Mouse (Mus musculus) ES-Bruce4 (cell line): ENCODE measurements at regions not wholly inside any gene's neighbourhood (a gene's known extent, or its start where the extent isn't known, plus 50 kb on each side); places are given as distances from the start of the nearest gene placed in this dataset.

Experiments
- H3K27ac ChIP-seq: 2 replicates; pipeline ENCODE4 v1.5.1; 2012; ENCODE audit warnings: low read length, inconsistent platforms; ENCODE audit not compliant: insufficient read depth
- H3K27me3 ChIP-seq: 2 replicates; pipeline ENCODE4 v1.6.1; 2012; ENCODE audit warnings: mild to moderate bottlenecking, low read length, inconsistent platforms; ENCODE audit not compliant: control insufficient read depth, poor library complexity, insufficient read depth, severe bottlenecking
- H3K36me3 ChIP-seq: 2 replicates; pipeline ENCODE4 v1.6.1; 2012; ENCODE audit warnings: inconsistent platforms, mild to moderate bottlenecking, low read length, moderate library complexity; ENCODE audit not compliant: control insufficient read depth, poor library complexity, insufficient read depth, severe bottlenecking
- H3K4me1 ChIP-seq: one replicate; pipeline ENCODE4 v1.8.1; 2011; ENCODE audit warnings: low read length; ENCODE audit not compliant: control insufficient read depth, insufficient read depth
- H3K4me3 ChIP-seq: 2 replicates; pipeline ENCODE4 v1.5.1; 2011; ENCODE audit warnings: low read depth, mild to moderate bottlenecking, low read length
- H3K9ac ChIP-seq: 2 replicates; pipeline ENCODE4 v1.6.1; 2012; ENCODE audit warnings: low read depth, mild to moderate bottlenecking, inconsistent platforms; ENCODE audit not compliant: poor library complexity, severe bottlenecking
- H3K9me3 ChIP-seq: replicated peaks from 2 replicates; pipeline ENCODE4 v1.6.1; 2012; ENCODE audit warnings: mild to moderate bottlenecking, low read length, inconsistent platforms; ENCODE audit not compliant: control insufficient read depth, poor library complexity, insufficient read depth, severe bottlenecking
- CTCF ChIP-seq: IDR thresholded peaks from one replicate; pipeline ENCODE4 v1.8.1; 2011; ENCODE audit warnings: low read depth, low read length
- EP300 ChIP-seq: IDR thresholded peaks from 2 replicates; pipeline ENCODE4 v1.6.1; 2011; ENCODE audit warnings: low read depth, low read length; ENCODE audit not compliant: insufficient read depth
- POLR2A ChIP-seq: IDR thresholded peaks from one replicate; pipeline ENCODE4 v1.8.1; 2011; ENCODE audit warnings: low read length; ENCODE audit not compliant: insufficient read depth

- H3K27me3 ChIP-seq, result no peaks in the 10 kb centered on the region
- H3K4me1 ChIP-seq, result no peaks in the 10 kb centered on the region
- no peak overlapping the region for H3K4me3 ChIP-seq
- no peak overlapping the region for H3K9ac ChIP-seq
- TF ChIP-seq POLR2A (no peak), CTCF (no peak), EP300 (no peak)
- no peaks in the 10 kb centered on the region for H3K36me3 ChIP-seq
- H3K27ac ChIP-seq, result no peak overlapping the region
- H3K9me3 ChIP-seq, result no peaks in the 10 kb centered on the region
Measured at GRCm38 (mm10) chr9:46379453-46379852, 59.7 kb upstream of the 4931429L15Rik start.

- no peaks in the 10 kb centered on the region for H3K4me1 ChIP-seq
- H3K9me3 ChIP-seq, result no peaks in the 10 kb centered on the region
- no peak for TF ChIP-seq POLR2A
- no peak for TF ChIP-seq EP300
- TF ChIP-seq CTCF, result peak; percentile 2
- no peaks in the 10 kb centered on the region for H3K36me3 ChIP-seq
- no peak overlapping the region for H3K4me3 ChIP-seq
- no peaks in the 10 kb centered on the region for H3K27me3 ChIP-seq
- H3K9ac ChIP-seq, result no peak overlapping the region
- no peak overlapping the region for H3K27ac ChIP-seq
Measured at GRCm38 (mm10) chr9:46378339-46378738, 58.6 kb upstream of the 4931429L15Rik start.
